Mouse (Mus musculus) embryonic facial prominence, embryonic 15.5 days (tissue): ENCODE results near the gene Zmiz1. TPM values are rescaled to one million over a fixed set of nuclear protein-coding genes. Genes with fewer than 3 reads are reported as not detected.
A peak's percentile ranks its signal among the peaks of the same experiment; 100 is the strongest.

Experiments used
- ATAC-seq: fragments of 200-750 bp; cut with Nextera tagmentation; 2 replicates; pipeline ENCODE4 v1.8.0; 2017; ENCODE audit warnings: low read depth, moderate TSS enrichment; ENCODE audit not compliant: insufficient number of reproducible peaks, low FRiP score, low TSS enrichment
- H3K27ac ChIP-seq: fragments of 300-500 bp; sonication (generic); replicated peaks from 2 replicates; pipeline ENCODE4 v1.5.1; 2015; ENCODE audit warnings: mild to moderate bottlenecking, inconsistent platforms
- H3K27me3 ChIP-seq: fragments of 300-500 bp; sonication (generic); 2 replicates; pipeline ENCODE4 v1.6.1; 2015; ENCODE audit warnings: inconsistent platforms
- H3K36me3 ChIP-seq: fragments of 300-500 bp; sonication (generic); 2 replicates; pipeline ENCODE4 v1.6.1; 2015; ENCODE audit warnings: mild to moderate bottlenecking, inconsistent platforms
- H3K4me1 ChIP-seq: fragments of 300-500 bp; sonication (generic); 2 replicates; pipeline ENCODE4 v1.6.1; 2015; ENCODE audit warnings: inconsistent platforms
- H3K4me2 ChIP-seq: fragments of 300-500 bp; sonication (generic); replicated peaks from 2 replicates; pipeline ENCODE4 v1.6.1; 2015; ENCODE audit warnings: mild to moderate bottlenecking, inconsistent platforms
- H3K4me3 ChIP-seq: fragments of 300-500 bp; sonication (generic); replicated peaks from 2 replicates; pipeline ENCODE4 v1.5.1; 2015; ENCODE audit warnings: mild to moderate bottlenecking, inconsistent platforms
- H3K9ac ChIP-seq: fragments of 300-500 bp; sonication (generic); 2 replicates; pipeline ENCODE4 v1.6.1; 2015; ENCODE audit warnings: inconsistent platforms
- H3K9me3 ChIP-seq: fragments of 300-500 bp; sonication (generic); replicated peaks from 2 replicates; pipeline ENCODE4 v1.6.1; 2016; ENCODE audit warnings: inconsistent platforms
- WGBS: fragments of 180-500 bp; shearing (Covaris S2); methylation state at CpG from one replicate; pipeline ENCODE4 v1.1.7; 2015; 5-methylcytosine and 5-hydroxymethylcytosine counted together
- polyA plus RNA-seq: library from polyadenylated mRNA; unstranded; fragments of >200 nt; fragmentation: Nextera tagmentation; extraction: Ambion mirVana; gene quantifications from 2 replicates; pipeline ENCODE4 v1.2.1, GENCODE M21; 2015

The Zmiz1 gene
- polyA plus RNA-seq, 1 experiment from 2014 or later, result 40.1 TPM

DNA sequence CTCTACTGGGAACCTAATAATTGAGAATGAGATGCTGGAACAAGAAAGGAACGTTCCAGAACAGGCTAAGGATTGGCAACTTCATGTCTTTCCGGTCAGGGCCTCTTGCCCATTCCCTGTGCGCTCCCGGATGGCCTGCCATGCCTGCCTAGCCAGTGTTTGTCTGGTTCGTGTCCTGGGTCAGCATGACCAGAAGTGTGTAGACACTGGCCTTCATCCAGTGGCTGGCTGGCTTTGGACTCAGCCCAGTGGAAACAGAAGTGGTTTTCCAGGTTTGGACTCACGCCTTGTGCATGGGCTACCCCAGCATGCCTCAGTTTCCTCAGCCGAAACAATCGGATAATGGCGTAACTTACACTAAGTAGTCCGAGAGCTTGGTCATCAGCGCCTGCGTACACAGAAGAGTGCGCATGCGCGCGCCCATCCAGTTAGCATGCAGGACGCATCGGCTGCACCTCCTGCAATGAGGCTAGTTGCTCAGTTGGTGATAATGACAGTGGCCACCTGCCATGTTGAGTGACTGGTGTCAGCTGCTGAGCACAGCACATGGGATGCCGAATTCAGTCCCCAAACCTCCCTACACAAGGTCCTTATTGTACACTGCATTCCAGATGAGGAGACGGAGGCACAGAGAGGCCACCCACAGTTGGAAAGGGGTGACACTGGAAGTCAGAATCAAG, 50.6 kb downstream of the Zmiz1 start:
- Histone ChIP-seq H3K9ac (no peak overlapping the region), H3K27ac (no peak overlapping the region; the same call in 1 of the 2 replicates), H3K36me3 (peaks cover 31% of the 10 kb centered on the region), H3K27me3 (no peaks in the 10 kb centered on the region), H3K4me1 (peaks cover 61% of the 10 kb centered on the region), H3K4me2 (no peak overlapping the region), H3K9me3 (no peaks in the 10 kb centered on the region), H3K4me3 (no peak overlapping the region)
- WGBS, result 82% methylated on average over 20 of the region's 20 CpGs
- ATAC-seq, result peak; percentile 36; the same call in 1 of the 2 replicates

DNA sequence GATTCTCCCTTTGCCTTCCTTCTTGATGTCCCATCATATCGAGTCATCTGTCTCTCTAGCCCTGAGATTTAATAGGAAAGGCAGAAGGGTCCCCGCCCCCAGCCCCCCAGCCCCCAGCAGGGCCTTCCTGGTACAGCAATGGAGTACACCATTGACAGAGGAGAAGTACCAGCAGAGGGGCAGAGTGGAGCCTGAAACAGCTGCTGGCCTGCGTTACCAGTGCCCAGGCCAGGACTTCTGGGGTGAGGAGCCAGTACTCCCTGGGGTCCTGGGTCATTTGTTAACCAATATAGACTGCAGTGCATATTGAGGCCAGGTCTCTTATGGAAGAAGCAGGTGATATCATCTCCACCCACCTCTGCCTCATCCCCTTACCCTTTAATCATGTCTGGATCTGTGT, 51.4 kb downstream of the Zmiz1 start:
- H3K4me2 ChIP-seq, result no peak overlapping the region
- no peaks in the 10 kb centered on the region for H3K27me3 ChIP-seq
- H3K27ac ChIP-seq, result no peak overlapping the region; the same call in 1 of the 2 replicates
- H3K9me3 ChIP-seq, result no peaks in the 10 kb centered on the region
- ATAC-seq, result no peak
- H3K4me3 ChIP-seq, result no peak overlapping the region
- peaks cover 24% of the 10 kb centered on the region for H3K36me3 ChIP-seq
- peaks cover 64% of the 10 kb centered on the region for H3K4me1 ChIP-seq
- WGBS, result 67% methylated on average over 3 of the region's 3 CpGs
- no peak overlapping the region for H3K9ac ChIP-seq

DNA sequence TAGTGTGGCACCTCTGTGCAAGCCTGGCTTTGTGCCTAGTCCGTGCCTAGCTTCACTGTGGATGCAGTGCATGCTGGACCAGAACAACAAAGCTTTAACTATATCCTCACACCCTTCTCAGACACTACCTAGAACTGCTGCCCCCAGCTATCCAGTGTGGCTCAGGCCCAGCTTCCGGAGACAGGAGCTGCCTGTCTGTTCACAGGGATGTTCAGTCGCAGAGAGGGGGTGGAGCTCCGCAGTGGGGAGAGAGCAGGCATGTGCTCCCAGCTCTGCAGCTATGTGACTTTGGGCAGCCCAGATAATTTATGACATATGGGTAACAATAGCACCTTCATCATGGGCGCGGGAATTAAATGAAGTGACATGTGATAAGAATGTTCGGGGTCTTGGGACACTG, 52.0 kb downstream of the Zmiz1 start:
- Histone ChIP-seq H3K4me3 (no peak overlapping the region), H3K27me3 (no peaks in the 10 kb centered on the region), H3K9ac (no peak overlapping the region), H3K36me3 (peaks cover 18% of the 10 kb centered on the region; the same call in 1 of the 2 replicates), H3K9me3 (no peaks in the 10 kb centered on the region), H3K4me2 (no peak overlapping the region), H3K4me1 (peaks cover 70% of the 10 kb centered on the region), H3K27ac (no peak overlapping the region)
- ATAC-seq, result no peak
- WGBS, result 32% methylated on average over 7 of the region's 7 CpGs

DNA sequence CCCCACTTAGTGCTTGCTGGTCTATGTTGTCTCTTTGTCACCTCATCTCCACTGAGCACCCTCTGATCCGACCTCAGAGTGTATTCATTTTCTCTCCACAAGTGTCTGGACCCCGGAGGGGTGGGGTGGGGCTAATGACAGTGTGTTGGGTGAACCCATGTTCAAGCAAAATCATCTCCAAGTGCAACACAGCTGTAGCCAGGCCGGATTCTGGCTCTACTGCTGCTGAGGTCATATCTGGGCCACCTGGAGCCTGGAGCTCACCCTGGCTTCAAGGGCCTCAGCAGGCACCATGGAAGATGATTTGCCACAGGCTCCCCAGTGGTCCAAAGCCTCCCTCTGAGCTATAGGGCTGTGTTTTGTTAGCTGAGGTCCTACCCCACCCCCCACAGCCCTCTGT, 52.6 kb downstream of the Zmiz1 start:
- no peak overlapping the region for H3K27ac ChIP-seq
- no peak overlapping the region for H3K4me2 ChIP-seq
- H3K36me3 ChIP-seq, result peaks cover 15% of the 10 kb centered on the region; the same call in 1 of the 2 replicates
- no peaks in the 10 kb centered on the region for H3K9me3 ChIP-seq
- H3K27me3 ChIP-seq, result no peaks in the 10 kb centered on the region
- no peak overlapping the region for H3K4me3 ChIP-seq
- WGBS, result 32% methylated on average over 3 of the region's 3 CpGs
- no peak overlapping the region for H3K9ac ChIP-seq
- ATAC-seq, result no peak
- H3K4me1 ChIP-seq, result peaks cover 76% of the 10 kb centered on the region

DNA sequence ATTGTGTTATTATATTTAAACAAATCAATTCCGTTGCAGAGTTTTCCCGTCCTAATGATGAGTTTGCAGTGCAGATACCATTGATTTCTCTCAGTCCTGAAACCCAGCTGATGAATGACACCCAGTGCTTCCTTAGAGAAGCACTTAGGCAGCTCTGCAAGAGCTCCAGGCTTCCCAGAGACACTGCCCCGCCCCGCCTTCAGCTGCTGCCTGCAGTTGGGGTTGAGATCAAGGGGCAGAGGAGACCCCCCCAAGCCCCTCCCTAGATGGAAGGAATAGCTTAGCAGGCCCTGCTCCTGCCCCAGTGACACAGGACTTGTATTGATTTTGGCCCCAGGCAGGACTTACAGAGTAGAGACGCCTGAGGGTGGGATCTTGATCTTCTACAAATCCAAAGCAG, 53.0 kb downstream of the Zmiz1 start:
- Histone ChIP-seq H3K36me3 (peaks cover 13% of the 10 kb centered on the region; the same call in 1 of the 2 replicates), H3K4me1 (peaks cover 80% of the 10 kb centered on the region), H3K27ac (no peak overlapping the region), H3K9ac (no peak overlapping the region), H3K27me3 (no peaks in the 10 kb centered on the region), H3K4me2 (no peak overlapping the region), H3K9me3 (no peaks in the 10 kb centered on the region), H3K4me3 (no peak overlapping the region)
- 20% methylated on average over 5 of the region's 5 CpGs for WGBS
- no peak for ATAC-seq

DNA sequence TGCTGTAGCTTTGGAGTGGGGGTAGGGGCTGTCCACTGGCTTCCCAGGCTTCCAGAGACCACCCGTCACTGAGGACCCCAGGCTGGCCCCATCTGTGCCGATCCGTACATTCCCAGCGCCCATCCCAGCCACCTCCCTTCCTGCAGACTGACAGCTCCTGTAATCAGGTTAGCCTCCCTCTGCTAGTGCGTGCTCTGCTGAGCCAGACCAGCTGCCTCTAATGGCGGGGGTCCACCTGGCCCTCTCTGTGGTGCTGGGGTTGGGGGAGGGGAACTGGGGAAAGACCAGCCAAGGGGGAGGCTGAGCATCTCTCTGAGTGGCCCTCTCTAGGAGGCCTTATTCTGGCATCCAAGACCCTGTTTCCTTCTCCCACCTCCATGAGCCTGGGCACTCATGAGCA, 53.8 kb downstream of the Zmiz1 start:
- H3K4me1 ChIP-seq, result peaks cover 88% of the 10 kb centered on the region

DNA sequence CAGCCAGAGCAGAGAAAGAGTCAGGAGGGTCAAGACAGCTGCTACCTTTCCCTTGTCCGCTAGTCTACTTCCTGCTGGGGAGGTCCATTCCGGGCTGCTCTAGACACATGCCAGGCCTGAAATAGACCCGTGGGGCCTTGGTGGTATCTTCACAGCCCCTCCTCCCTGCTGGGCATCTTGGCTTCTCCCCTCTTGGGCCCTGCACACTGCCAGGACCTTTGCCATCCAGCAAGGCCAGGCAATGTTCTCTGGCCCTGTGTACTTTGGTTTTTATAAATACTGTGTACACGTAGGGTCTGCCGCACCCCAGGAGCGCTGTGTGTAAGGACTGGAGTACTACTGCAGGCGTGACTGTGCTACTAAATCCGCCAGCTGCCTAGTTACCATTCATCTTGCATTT, 54.5 kb downstream of the Zmiz1 start:
- 0 out of 2 replicates have a peak, but pooled peaks cover 10% of the 10 kb centered on the region for H3K36me3 ChIP-seq

More for the DNA sequence above, 53.8 kb downstream of the Zmiz1 start:
- no peaks in the 10 kb centered on the region for H3K27me3 ChIP-seq
- no peak overlapping the region for H3K4me3 ChIP-seq
- H3K9me3 ChIP-seq, result no peaks in the 10 kb centered on the region
- no peak overlapping the region for H3K4me2 ChIP-seq
- 30% methylated on average over 6 of the region's 6 CpGs for WGBS
- 0 out of 2 replicates have a peak, but pooled peaks cover 10% of the 10 kb centered on the region for H3K36me3 ChIP-seq
- H3K9ac ChIP-seq, result no peak overlapping the region
- 0 out of 2 replicates have a peak overlapping the region, but pooled peaks have one; percentile 39 for H3K27ac ChIP-seq
- ATAC-seq, result no peak

DNA sequence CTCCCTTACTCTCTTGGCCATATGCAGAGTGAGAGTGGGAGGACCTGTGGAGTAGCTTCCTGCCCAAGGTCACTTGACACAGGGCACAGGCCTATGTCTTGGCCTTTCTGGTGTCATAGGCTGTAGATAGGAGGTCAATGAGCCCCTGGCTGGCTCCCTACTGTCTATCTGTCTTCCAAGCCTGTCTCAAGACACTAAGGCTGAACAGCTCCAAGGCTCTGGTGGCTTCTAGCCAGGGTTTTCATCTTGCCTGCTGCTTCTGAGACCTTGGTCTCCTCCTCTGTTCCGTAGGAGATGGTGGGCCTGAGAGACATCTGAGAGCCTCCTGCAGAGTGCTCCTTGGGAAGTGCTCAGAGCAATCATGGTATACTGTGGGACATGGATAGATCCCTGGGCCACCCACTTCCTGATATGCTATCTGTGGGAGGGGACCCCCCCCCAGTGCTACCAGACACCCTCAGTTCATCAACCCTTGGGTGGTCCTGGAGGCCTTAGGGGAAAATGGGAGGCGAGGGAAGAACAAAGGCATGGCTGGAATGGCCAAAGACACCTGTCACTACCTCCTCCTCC, 56.0 kb downstream of the Zmiz1 start:
- Histone ChIP-seq H3K27me3 (no peaks in the 10 kb centered on the region), H3K4me3 (no peak overlapping the region), H3K27ac (no peak overlapping the region), H3K9ac (no peak overlapping the region), H3K36me3 (no peaks in the 10 kb centered on the region), H3K4me1 (peaks cover 87% of the 10 kb centered on the region), H3K4me2 (no peak overlapping the region), H3K9me3 (no peaks in the 10 kb centered on the region)
- WGBS, result 69% methylated on average over 2 of the region's 2 CpGs
- no peak for ATAC-seq

More for the DNA sequence above, 54.5 kb downstream of the Zmiz1 start:
- WGBS, result 75% methylated on average over 8 of the region's 8 CpGs
- Histone ChIP-seq H3K27me3 (no peaks in the 10 kb centered on the region), H3K27ac (0 out of 2 replicates have a peak overlapping the region, but pooled peaks have one; percentile 39), H3K4me3 (no peak overlapping the region), H3K9me3 (no peaks in the 10 kb centered on the region), H3K4me2 (no peak overlapping the region), H3K9ac (no peak overlapping the region), H3K4me1 (peaks cover 92% of the 10 kb centered on the region)
- no peak for ATAC-seq

DNA sequence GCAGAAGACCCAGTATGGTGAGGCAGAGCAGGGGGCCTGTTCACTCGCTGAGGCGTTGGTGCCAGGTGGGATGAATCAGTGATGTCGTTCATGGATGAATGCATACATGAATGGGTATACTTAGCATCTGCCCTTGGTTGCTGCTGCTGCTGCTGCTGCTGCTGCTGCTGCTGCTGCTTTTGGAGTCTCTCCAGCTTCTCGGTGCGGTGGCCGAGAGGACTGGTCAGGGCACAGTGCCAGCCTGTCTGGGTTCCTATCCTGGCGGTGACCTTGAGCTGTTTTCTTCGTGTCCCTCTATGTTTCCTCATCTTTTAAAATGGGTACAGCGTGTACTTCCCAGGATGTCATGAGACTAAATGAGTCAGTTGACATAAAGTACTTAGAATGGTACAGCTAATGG, 56.9 kb downstream of the Zmiz1 start:
- Histone ChIP-seq H3K4me1 (peaks cover 87% of the 10 kb centered on the region), H3K27ac (no peak overlapping the region), H3K4me3 (no peak overlapping the region), H3K36me3 (no peaks in the 10 kb centered on the region), H3K9me3 (no peaks in the 10 kb centered on the region), H3K27me3 (no peaks in the 10 kb centered on the region), H3K9ac (no peak overlapping the region), H3K4me2 (no peak overlapping the region)
- no peak for ATAC-seq
- WGBS, result 52% methylated on average over 9 of the region's 9 CpGs

DNA sequence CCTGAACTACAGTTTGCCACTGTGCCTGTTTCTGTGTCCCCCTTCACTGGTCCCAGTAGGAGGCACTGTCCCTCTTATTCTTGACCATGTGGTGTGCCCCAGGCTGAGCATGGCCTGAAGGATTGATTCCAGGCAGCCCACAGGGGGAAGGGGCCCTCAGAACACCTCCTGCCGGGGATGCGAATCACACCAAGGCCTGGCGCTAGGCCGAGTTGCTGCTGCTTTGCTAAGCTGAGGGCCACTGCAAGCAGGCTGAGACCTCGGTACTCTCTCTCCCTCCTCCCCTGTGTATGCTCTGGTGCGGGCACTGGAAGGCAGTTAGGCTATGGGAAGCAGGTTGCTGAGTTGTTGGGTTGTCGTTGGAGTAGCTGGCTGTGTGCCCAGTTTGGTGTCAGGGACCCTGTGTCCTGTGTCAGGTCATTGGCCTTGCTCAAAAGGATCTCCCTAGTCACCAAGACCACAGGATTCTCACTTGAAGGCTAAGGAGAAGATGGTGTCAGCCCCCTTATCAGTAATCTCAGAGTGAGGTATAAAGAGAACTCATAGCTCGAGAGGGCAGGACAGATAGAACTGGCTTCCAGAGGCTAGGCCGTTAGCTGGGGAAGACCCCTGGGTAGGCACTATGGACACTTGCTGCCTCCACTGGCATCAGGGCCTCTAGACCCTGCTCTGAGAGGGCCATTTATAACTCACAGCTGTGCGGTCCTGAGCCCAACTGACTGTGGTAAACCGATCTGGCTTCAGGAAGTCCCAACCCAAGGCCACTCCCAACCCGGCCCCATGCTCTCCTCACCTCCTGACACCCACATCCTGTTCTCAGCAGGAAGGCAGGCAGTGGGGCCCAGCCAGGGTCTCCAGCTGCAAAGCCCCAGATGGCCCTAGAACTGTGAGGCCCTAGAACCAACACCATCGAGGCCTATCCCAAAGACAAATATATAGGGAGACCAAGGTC, 57.9 kb downstream of the Zmiz1 start:
- ATAC-seq, result peak; percentile 66; the same call in 1 of the 2 replicates
- 49% methylated on average over 13 of the region's 13 CpGs for WGBS
- H3K4me1 ChIP-seq, result peaks cover 84% of the 10 kb centered on the region

DNA sequence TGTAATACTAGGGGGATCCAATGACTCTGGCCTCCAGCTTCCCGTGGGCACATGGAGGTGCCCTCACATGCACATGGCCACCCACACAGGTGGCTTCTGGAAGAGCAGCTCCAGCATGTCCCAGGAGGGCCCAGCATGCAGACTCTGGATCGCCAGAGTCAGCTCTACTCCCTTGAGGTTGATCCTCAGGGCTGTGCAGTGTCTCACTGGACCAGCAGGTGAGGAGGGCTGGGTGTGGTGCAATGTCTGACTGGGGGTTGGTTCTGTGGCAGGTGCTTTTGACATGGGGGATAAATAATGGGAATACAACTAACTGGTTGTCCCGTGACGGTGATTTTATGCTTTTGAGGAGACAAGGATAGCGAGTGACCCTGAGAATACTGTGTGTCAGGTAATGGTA, 59.7 kb downstream of the Zmiz1 start:
- no peak overlapping the region for H3K9ac ChIP-seq
- H3K4me3 ChIP-seq, result no peak overlapping the region
- no peaks in the 10 kb centered on the region for H3K36me3 ChIP-seq
- WGBS, result 79% methylated on average over 5 of the region's 5 CpGs
- no peak for ATAC-seq
- peaks cover 80% of the 10 kb centered on the region for H3K4me1 ChIP-seq
- H3K9me3 ChIP-seq, result no peaks in the 10 kb centered on the region
- no peaks in the 10 kb centered on the region for H3K27me3 ChIP-seq
- H3K27ac ChIP-seq, result no peak overlapping the region
- no peak overlapping the region for H3K4me2 ChIP-seq

More for the DNA sequence above, 57.9 kb downstream of the Zmiz1 start:
- Histone ChIP-seq H3K9me3 (no peaks in the 10 kb centered on the region), H3K27ac (peak overlapping the region; percentile 66), H3K36me3 (no peaks in the 10 kb centered on the region), H3K9ac (no peak overlapping the region), H3K27me3 (no peaks in the 10 kb centered on the region), H3K4me2 (no peak overlapping the region), H3K4me3 (no peak overlapping the region)
